Mouse (Mus musculus): ENCODE measurements at regions not wholly inside any gene's neighbourhood (a gene's known extent, or its start where the extent isn't known, plus 50 kb on each side); places are given as distances from the start of the nearest gene placed in this dataset.

- Histone ChIP-seq H3K4me1 (ENCODE audit: insufficient read depth, low read length) (no peaks in the 10 kb centered on the region), H3K9ac (replicated peaks; ENCODE audit: low read length) (no peak overlapping the region), H3K4me3 (ENCODE audit: low read length) (no peak overlapping the region), H3K27me3 (ENCODE audit: insufficient read depth, low read length) (no peaks in the 10 kb centered on the region), H3K9me3 (ENCODE audit: low read length) (no peaks in the 10 kb centered on the region), H3K4me2 (ENCODE audit: low read depth, low read length) (no peak overlapping the region), H3K27ac (no peak overlapping the region), H3K36me3 (ENCODE audit: insufficient read depth, low read length) (no peaks in the 10 kb centered on the region)
- no peak for ATAC-seq
- no peak for DNase-seq (ENCODE audit: low spot score)
- 79% methylated on average over 6 of the region's 6 CpGs for WGBS
- TF ChIP-seq CTCF (IDR thresholded peaks at IDR 0.05; ENCODE audit: low read depth), result no peak
Observed at GRCm38 (mm10) chr13:60355707-60356490, 178.7 kb upstream of the Gas1 start.

DNA sequence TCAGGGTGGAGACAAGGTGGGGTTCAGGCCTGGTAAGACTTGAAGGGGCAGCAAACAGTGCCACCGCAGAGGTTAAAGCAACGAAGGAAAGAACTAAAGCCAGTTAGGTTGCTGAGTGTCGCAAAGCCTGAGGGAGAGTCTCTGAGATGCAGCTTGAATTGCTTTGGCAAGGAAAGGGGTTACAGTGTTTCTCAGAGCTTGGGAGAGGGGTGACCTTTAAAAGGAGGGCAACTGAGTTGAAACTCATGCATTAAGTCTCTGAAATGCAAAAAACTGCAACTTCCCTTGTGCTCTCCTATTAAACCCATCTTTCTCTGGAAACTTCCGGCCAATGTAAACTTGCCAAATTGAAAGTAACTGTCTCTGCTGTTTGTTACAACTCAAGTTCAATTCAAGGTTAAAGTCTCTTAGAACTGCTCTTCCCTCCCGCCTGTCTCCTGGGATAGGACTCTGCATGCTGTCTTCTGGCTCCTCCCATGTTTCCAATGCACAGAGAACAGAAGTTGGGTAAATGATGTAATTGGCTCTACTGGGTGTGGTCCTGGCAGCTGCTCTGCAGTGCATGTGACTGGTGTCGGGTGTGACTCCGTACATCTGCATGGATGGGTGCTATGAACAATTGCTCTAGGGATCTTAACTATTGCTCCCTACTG lies 181.4 kb upstream of the Gas1 start:
- WGBS, result 81% methylated on average over 7 of the region's 7 CpGs
- Histone ChIP-seq H3K27ac (no peak overlapping the region), H3K9me3 (ENCODE audit: low read length) (no peaks in the 10 kb centered on the region), H3K36me3 (ENCODE audit: insufficient read depth, low read length) (no peaks in the 10 kb centered on the region), H3K9ac (replicated peaks; ENCODE audit: low read length) (no peak overlapping the region), H3K4me3 (ENCODE audit: low read length) (no peak overlapping the region), H3K27me3 (ENCODE audit: insufficient read depth, low read length) (no peaks in the 10 kb centered on the region), H3K4me2 (ENCODE audit: low read depth, low read length) (no peak overlapping the region), H3K4me1 (ENCODE audit: insufficient read depth, low read length) (no peaks in the 10 kb centered on the region)
- ATAC-seq (no peak), DNase-seq (ENCODE audit: low spot score) (no peak)
- TF ChIP-seq CTCF (IDR thresholded peaks at IDR 0.05; ENCODE audit: low read depth), result no peak

GRCm38 (mm10) chr13:60364778-60365672 lies 187.9 kb upstream of the Gas1 start:
- Histone ChIP-seq H3K27me3 (ENCODE audit: insufficient read depth, low read length) (no peaks in the 10 kb centered on the region), H3K9me3 (ENCODE audit: low read length) (no peaks in the 10 kb centered on the region), H3K4me2 (ENCODE audit: low read depth, low read length) (0 out of 2 replicates have a peak overlapping the region, but pooled peaks have one; percentile 3), H3K27ac (no peak overlapping the region), H3K4me3 (ENCODE audit: low read length) (no peak overlapping the region), H3K36me3 (ENCODE audit: insufficient read depth, low read length) (no peaks in the 10 kb centered on the region), H3K4me1 (ENCODE audit: insufficient read depth, low read length) (no peaks in the 10 kb centered on the region), H3K9ac (replicated peaks; ENCODE audit: low read length) (no peak overlapping the region)
- 49% methylated on average over 13 of the region's 13 CpGs for WGBS
- DNase-seq (ENCODE audit: low spot score) (no peak), ATAC-seq (no peak)
- no peak for TF ChIP-seq CTCF (IDR thresholded peaks at IDR 0.05; ENCODE audit: low read depth)

- WGBS, result 52% methylated on average over 4 of the region's 4 CpGs
Observed at GRCm38 (mm10) chr13:60369216-60369615, 192.1 kb upstream of the Gas1 start.

DNA sequence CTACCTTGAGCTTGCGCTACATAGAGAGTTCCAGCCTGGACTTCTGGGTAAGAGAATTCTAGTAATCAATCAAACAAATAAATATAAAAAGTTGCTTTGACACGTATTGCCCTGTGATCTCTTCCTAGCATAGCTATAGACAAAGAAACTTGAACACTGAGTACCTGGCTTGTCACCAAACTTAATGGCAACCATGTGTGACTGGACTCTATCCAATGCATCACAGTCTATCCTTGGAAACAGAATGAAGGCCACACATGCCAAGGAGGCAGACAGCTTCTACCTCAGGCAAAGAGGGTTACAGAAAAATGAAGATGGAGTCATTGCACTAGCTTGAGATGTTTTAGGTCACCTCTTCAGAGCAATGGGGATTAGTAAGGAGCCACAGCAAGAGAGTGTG lies 194.5 kb upstream of the Gas1 start:
- DNase-seq (ENCODE audit: low spot score) (no peak), ATAC-seq (no peak)
- Histone ChIP-seq H3K4me3 (ENCODE audit: low read length) (no peak overlapping the region), H3K9ac (replicated peaks; ENCODE audit: low read length) (no peak overlapping the region), H3K4me2 (ENCODE audit: low read depth, low read length) (no peak overlapping the region), H3K4me1 (ENCODE audit: insufficient read depth, low read length) (no peaks in the 10 kb centered on the region), H3K27me3 (ENCODE audit: insufficient read depth, low read length) (no peaks in the 10 kb centered on the region), H3K27ac (no peak overlapping the region), H3K9me3 (ENCODE audit: low read length) (no peaks in the 10 kb centered on the region), H3K36me3 (ENCODE audit: insufficient read depth, low read length) (no peaks in the 10 kb centered on the region)
- 74% methylated on average over 2 of the region's 2 CpGs for WGBS
- no peak for TF ChIP-seq CTCF (IDR thresholded peaks at IDR 0.05; ENCODE audit: low read depth)

More at GRCm38 (mm10) chr13:60369216-60369615, 192.1 kb upstream of the Gas1 start:
- no peak for TF ChIP-seq CTCF (IDR thresholded peaks at IDR 0.05; ENCODE audit: low read depth)
- Histone ChIP-seq H3K4me1 (ENCODE audit: insufficient read depth, low read length) (no peaks in the 10 kb centered on the region), H3K9me3 (ENCODE audit: low read length) (no peaks in the 10 kb centered on the region), H3K27ac (no peak overlapping the region), H3K4me2 (ENCODE audit: low read depth, low read length) (no peak overlapping the region), H3K4me3 (ENCODE audit: low read length) (no peak overlapping the region), H3K36me3 (ENCODE audit: insufficient read depth, low read length) (no peaks in the 10 kb centered on the region), H3K27me3 (ENCODE audit: insufficient read depth, low read length) (no peaks in the 10 kb centered on the region), H3K9ac (replicated peaks; ENCODE audit: low read length) (no peak overlapping the region)
- DNase-seq (ENCODE audit: low spot score) (peak; percentile 32), ATAC-seq (no peak)

- H3K9me3 ChIP-seq (ENCODE audit: low read length), result no peaks in the 10 kb centered on the region; the same call in 1 of the 2 replicates
- WGBS, result 51% methylated on average over 2 of the region's 2 CpGs
- no peak for TF ChIP-seq CTCF (IDR thresholded peaks at IDR 0.05; ENCODE audit: low read depth)
- no peak overlapping the region for H3K4me3 ChIP-seq (ENCODE audit: low read length)
- no peak overlapping the region for H3K9ac ChIP-seq (replicated peaks; ENCODE audit: low read length)
- no peak overlapping the region for H3K4me2 ChIP-seq (ENCODE audit: low read depth, low read length)
- H3K36me3 ChIP-seq (ENCODE audit: insufficient read depth, low read length), result no peaks in the 10 kb centered on the region
- H3K27me3 ChIP-seq (ENCODE audit: insufficient read depth, low read length), result no peaks in the 10 kb centered on the region
- no peak for ATAC-seq
- DNase-seq (ENCODE audit: low spot score), result no peak
- H3K4me1 ChIP-seq (ENCODE audit: insufficient read depth, low read length), result no peaks in the 10 kb centered on the region
- H3K27ac ChIP-seq, result no peak overlapping the region
Observed at GRCm38 (mm10) chr13:60376705-60377104, 199.5 kb upstream of the Gas1 start.

Measured in hindbrain, postnatal 0 days (tissue).